Mouse (Mus musculus): ENCODE results near the gene Ampd2. TPM values are rescaled to one million over a fixed set of nuclear protein-coding genes. Genes with fewer than 3 reads are reported as not detected.

Ampd2 gene
- 1 to 10 TPM; 3.1 to 4.4 (median 3.6) TPM for total RNA-seq (2022)

DNA sequence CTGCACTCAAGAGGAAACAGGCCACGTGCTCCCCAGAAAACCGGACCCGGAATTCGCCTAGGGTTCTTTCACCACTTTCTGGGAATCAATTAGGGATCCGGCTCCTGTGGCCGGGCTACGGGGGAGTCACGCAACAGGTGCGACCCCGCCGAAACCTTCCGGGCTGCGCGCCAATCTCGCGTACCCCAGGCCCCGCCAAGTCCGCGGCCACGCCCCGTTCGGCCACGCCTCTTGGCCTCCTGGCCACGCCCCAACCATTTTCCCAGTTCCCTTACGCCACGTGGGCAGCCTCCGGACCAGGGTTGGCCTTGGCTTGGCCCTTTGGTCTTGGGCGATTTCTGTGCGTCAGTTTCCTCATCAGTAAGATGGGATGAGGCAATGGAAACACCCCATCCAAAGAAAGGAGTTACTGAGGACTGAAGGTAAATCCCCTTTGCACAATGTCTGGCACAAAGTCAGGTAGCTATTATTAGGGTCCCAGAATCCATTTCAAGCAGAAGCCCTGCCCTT lies at the start of gene Ampd2:
Ampd2 (minus strand) TSS at position 182 of the 510 bp plus-strand sequence.
- peak; percentile 81 to 84 for DNase-seq (ENCODE audit: low spot score in 2 of 2)

GRCm38 (mm10) chr3:108134701-108135100 lies 48.2 kb upstream of the Ampd2 start:
- no peak for DNase-seq (ENCODE audit: low spot score in 2 of 2)

- no peak for DNase-seq (ENCODE audit: low spot score in 2 of 2)
Measured at GRCm38 (mm10) chr3:108132484-108132883, 46.0 kb upstream of the Ampd2 start.

DNA sequence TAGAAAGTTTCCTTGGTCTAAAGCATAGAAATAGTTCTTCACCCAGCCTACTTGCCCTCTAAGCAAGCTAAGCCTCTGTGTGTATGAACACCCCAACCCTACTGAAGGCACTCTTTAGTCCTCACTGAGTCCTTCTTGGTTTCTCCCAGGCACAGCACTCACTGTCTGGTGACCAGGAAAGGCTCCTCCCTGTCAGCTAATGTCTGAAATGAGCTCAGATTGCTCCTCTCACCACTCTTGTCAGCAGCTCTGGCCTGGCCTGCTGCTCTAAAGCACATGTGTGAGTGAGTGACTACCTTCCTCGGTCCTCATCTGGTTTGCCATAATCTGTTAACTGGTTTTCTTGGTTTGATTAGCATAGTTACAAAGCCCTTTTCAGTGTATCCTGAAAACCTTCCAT lies 45.4 kb upstream of the Ampd2 start:
- no peak for DNase-seq (ENCODE audit: low spot score in 2 of 2)

DNA sequence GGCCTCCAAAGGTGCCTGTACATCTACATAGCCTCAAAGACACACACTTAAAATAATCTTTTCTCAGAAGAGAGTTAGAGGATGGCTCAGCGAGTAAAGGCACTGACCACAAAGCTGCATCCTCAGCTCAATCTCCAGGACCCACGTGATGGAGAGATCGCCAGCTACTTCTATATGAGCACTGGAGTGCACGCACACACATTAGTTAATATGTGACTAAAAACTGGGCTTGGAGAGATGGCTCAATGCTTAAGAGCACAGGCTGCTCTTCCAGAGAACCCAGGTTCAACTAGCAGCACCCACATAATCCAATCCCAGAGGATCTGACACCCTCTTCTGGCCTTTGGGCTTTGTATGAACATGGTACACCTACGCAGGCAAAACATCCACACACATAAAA lies 44.8 kb upstream of the Ampd2 start:
- DNase-seq (ENCODE audit: low spot score in 2 of 2) = no peak

DNA sequence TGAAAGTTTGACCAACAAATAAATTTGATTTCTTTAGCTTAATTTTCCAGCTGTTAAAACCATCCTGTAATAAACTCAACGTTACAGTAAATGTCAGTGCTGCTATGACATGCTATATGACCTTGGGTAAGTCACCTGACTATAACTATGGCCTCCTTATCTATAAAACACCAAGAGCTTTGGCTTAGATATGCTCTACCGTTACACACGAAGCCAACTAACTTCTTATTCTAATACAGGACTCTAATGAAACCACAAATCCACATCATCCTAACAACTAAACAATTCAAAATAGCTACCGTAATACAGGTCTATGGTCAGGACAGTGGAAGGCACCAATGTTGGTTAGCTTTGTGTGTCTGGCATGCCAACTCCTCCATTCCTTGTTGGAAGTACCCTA lies 43.4 kb upstream of the Ampd2 start:
- no peak for DNase-seq (ENCODE audit: low spot score in 2 of 2)

GRCm38 (mm10) chr3:108129367-108129766 lies 42.9 kb upstream of the Ampd2 start:
- DNase-seq (ENCODE audit: low spot score in 2 of 2) = no peak

DNA sequence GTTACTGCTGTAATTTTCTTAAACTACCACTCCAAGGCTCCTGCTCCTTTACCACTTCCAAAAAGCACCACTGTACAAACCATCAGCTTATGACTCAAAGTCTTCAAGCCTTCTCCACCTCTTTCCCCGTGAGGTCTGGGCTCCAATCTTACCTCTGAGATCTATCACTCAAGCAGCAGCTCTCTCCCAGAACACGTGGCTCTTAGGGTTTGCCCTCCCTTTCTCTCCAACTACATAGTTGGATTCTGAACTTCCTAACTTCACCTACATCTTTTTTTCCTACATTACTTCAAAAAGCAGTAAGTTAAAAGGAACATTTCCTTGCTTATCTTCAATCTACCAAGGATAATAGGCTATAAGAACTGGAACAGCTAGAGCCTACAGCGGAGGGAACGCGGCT lies 42.1 kb upstream of the Ampd2 start:
- DNase-seq (ENCODE audit: low spot score in 2 of 2) = no peak

- no peak for DNase-seq (ENCODE audit: low spot score in 2 of 2)
Measured at GRCm38 (mm10) chr3:108126327-108126726, 39.9 kb upstream of the Ampd2 start.

- DNase-seq (ENCODE audit: low spot score in 2 of 2) = no peak
Measured at GRCm38 (mm10) chr3:108124131-108124530, 37.7 kb upstream of the Ampd2 start.

DNA sequence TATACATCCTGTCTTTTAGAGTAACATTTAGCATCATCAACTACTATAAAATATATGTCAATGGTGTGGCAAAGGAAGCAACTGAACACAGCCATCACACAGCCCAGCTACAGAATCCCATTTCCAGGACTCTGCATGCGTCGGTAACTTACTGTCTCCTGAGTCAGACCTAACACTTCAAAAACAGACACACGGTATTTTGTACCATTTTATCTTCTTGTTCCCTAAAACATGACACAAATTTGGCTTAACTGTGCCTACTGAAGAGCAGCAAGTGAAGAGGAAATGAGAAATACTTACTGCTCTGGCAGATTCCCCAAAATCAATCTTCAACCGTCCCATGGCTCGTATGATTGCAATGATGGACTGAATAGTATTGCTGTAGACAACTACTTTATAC lies 36.8 kb upstream of the Ampd2 start:
- no peak for DNase-seq (ENCODE audit: low spot score in 2 of 2)

DNA sequence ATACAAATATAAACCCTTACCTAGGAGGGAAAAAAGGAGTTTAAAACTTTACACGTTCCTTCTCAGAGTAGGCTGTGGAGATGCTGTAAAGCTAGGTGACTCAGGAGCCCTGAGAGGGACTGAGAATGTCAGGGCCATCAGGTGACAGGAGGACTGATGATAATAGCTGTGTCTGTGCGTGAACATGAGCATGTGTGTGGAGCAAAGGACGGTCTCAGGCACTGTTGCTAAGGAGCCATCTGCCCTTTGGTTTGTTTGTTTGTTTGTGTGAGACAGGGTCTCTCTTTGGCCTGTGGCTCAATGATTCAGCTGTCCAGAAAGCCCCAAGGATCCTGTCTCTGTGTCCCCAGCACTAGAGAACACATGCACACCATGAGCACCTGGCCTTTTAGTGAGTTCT lies 34.6 kb upstream of the Ampd2 start:
- DNase-seq (ENCODE audit: low spot score in 2 of 2) = no peak

GRCm38 (mm10) chr3:108117465-108117864 lies 31.0 kb upstream of the Ampd2 start:
- no peak for DNase-seq (ENCODE audit: low spot score in 2 of 2)

GRCm38 (mm10) chr3:108113591-108114289 lies 27.3 kb upstream of the Ampd2 start:
- no peak for DNase-seq (ENCODE audit: low spot score in 2 of 2)

- no peak for DNase-seq (ENCODE audit: low spot score in 2 of 2)
Measured at GRCm38 (mm10) chr3:108112666-108113065, 26.2 kb upstream of the Ampd2 start.

GRCm38 (mm10) chr3:108112246-108112645 lies 25.8 kb upstream of the Ampd2 start:
- no peak for DNase-seq (ENCODE audit: low spot score in 2 of 2)

- DNase-seq (ENCODE audit: low spot score in 2 of 2) = no peak
Measured at GRCm38 (mm10) chr3:108111320-108111719, 24.9 kb upstream of the Ampd2 start.

DNA sequence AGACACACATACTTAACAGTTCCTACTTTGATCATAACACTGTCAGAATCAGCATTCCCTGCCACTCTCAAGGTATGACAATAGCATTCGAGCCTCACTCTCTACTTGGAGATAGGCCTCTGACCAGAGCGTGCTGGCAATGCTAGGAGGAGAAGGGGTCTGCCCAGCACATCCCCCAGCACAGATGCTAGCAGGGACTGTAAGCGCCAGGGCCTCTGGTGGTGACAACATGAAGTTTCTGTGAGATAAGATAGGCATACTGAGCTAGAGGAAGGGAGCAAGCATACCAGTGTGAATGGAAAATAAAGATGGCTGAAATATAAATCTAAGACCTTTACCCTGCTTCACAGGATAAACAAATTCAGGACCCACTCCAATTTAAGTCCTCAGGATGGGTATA lies 18.8 kb upstream of the Ampd2 start:
- no peak for DNase-seq (ENCODE audit: low spot score in 2 of 2)

- no peak for DNase-seq (ENCODE audit: low spot score in 2 of 2)
Measured at GRCm38 (mm10) chr3:108102075-108102474, 15.6 kb upstream of the Ampd2 start.

- DNase-seq (ENCODE audit: low spot score in 2 of 2) = no peak
Measured at GRCm38 (mm10) chr3:108101594-108101993, 15.1 kb upstream of the Ampd2 start.

- no peak for DNase-seq (ENCODE audit: low spot score in 2 of 2)
Measured at GRCm38 (mm10) chr3:108098316-108098715, 11.9 kb upstream of the Ampd2 start.

GRCm38 (mm10) chr3:108097656-108098055 lies 11.2 kb upstream of the Ampd2 start:
- no peak for DNase-seq (ENCODE audit: low spot score in 2 of 2)

DNA sequence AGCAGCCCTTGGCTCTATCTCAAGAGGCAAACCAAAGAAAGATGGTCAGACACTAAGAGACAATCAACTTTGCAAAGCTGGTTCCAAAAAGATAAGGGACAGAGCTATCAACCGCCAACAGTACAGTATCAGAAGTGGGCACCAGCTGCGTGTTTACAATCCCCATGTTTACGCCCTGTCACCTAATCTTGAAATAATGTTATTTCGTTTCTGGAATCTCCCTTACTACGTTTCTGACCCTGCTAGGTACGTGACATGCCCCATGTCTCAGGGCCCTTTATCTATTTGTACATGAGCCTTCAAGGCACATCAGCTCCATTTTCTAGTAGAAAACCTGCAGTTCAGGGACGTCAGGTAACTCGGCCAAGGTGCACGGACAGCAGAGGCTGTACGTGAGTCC lies 10.3 kb upstream of the Ampd2 start:
- DNase-seq (ENCODE audit: low spot score in 2 of 2) = no peak

- DNase-seq (ENCODE audit: low spot score in 2 of 2) = no peak
Measured at GRCm38 (mm10) chr3:108096226-108096625, 9.8 kb upstream of the Ampd2 start.
